Mouse (Mus musculus): ENCODE measurements at regions not wholly inside any gene's neighbourhood (a gene's known extent, or its start where the extent isn't known, plus 50 kb on each side); places are given as distances from the start of the nearest gene placed in this dataset.

DNA sequence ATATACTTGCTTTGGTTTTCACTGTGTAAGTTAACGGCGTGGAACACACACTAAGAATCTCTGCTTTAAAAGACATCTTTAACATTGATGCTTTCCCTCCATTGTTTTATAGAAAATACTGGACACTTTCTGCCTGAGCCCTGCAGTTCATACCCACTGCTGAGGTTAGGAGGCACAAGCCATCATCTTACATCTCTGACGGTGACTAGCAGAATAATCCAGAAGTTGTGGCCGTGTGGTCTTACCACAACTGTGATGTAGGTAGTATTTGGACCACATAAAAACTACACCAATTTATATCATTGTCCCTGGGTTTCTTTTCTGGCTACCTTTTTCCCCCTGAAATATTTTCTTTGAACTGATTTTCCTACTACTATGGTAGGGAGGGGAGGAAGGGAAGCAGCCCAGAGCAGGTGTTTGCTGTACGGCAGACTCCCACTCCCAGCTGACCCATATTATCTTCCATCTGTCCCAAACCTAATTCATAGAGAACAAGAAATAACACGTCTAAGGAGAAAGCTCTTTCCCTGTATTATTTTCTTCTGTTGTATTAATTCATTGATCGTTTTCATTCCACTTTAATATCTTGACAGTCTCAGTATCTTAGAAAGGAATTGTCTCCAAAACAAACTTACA is 180.1 kb upstream of the Atp2b1 start:
- ATAC-seq: no peak
- Histone ChIP-seq H3K36me3 (ENCODE audit: control insufficient read depth, insufficient read depth, low read length) (no peaks in the 10 kb centered on the region), H3K9me3 (ENCODE audit: control insufficient read depth, low read length) (no peaks in the 10 kb centered on the region), H3K4me3 (ENCODE audit: low read length) (no peak overlapping the region), H3K9ac (ENCODE audit: low read depth, low read length) (no peak overlapping the region), H3K27me3 (replicated peaks; ENCODE audit: control insufficient read depth, insufficient read depth, low read length) (no peaks in the 10 kb centered on the region), H3K4me2 (ENCODE audit: low read depth, low read length) (no peak overlapping the region), H3K27ac (ENCODE audit: low read length) (no peak overlapping the region), H3K4me1 (ENCODE audit: control insufficient read depth, insufficient read depth, low read length) (no peaks in the 10 kb centered on the region)
- WGBS: 86% methylated on average over 7 of the region's 7 CpGs

- Histone ChIP-seq H3K4me1 (ENCODE audit: control insufficient read depth, insufficient read depth, low read length) (peaks cover 6% of the 10 kb centered on the region; the same call in 1 of the 2 replicates), H3K4me2 (ENCODE audit: low read depth, low read length) (no peak overlapping the region), H3K27me3 (replicated peaks; ENCODE audit: control insufficient read depth, insufficient read depth, low read length) (no peaks in the 10 kb centered on the region), H3K9ac (ENCODE audit: low read depth, low read length) (no peak overlapping the region), H3K4me3 (ENCODE audit: low read length) (no peak overlapping the region), H3K36me3 (ENCODE audit: control insufficient read depth, insufficient read depth, low read length) (no peaks in the 10 kb centered on the region), H3K9me3 (ENCODE audit: control insufficient read depth, low read length) (no peaks in the 10 kb centered on the region), H3K27ac (ENCODE audit: low read length) (no peak overlapping the region)
- 86% methylated on average over 7 of the region's 7 CpGs for WGBS
- ATAC-seq: no peak
Observed at GRCm38 (mm10) chr10:98740507-98741147, 173.6 kb upstream of the Atp2b1 start.

- no peak overlapping the region for H3K9ac ChIP-seq (ENCODE audit: low read depth, low read length)
- ATAC-seq: no peak
- 44% methylated on average over 5 of the region's 5 CpGs for WGBS
- no peak overlapping the region for H3K4me2 ChIP-seq (ENCODE audit: low read depth, low read length)
- no peaks in the 10 kb centered on the region for H3K27me3 ChIP-seq (replicated peaks; ENCODE audit: control insufficient read depth, insufficient read depth, low read length)
- H3K27ac ChIP-seq (ENCODE audit: low read length): no peak overlapping the region
- no peak overlapping the region for H3K4me3 ChIP-seq (ENCODE audit: low read length)
- H3K36me3 ChIP-seq (ENCODE audit: control insufficient read depth, insufficient read depth, low read length): no peaks in the 10 kb centered on the region
- no peaks in the 10 kb centered on the region for H3K9me3 ChIP-seq (ENCODE audit: control insufficient read depth, low read length)
- H3K4me1 ChIP-seq (ENCODE audit: control insufficient read depth, insufficient read depth, low read length): peaks cover 6% of the 10 kb centered on the region; the same call in 1 of the 2 replicates
Observed at GRCm38 (mm10) chr10:98741398-98741797, 172.8 kb upstream of the Atp2b1 start.

- no peak overlapping the region for H3K9ac ChIP-seq (ENCODE audit: low read depth, low read length)
- ATAC-seq: no peak
- no peaks in the 10 kb centered on the region for H3K9me3 ChIP-seq (ENCODE audit: control insufficient read depth, low read length)
- H3K4me1 ChIP-seq (ENCODE audit: control insufficient read depth, insufficient read depth, low read length): peaks cover 6% of the 10 kb centered on the region; the same call in 1 of the 2 replicates
- WGBS: 75% methylated on average over 16 of the region's 16 CpGs
- no peak overlapping the region for H3K4me2 ChIP-seq (ENCODE audit: low read depth, low read length)
- H3K27me3 ChIP-seq (replicated peaks; ENCODE audit: control insufficient read depth, insufficient read depth, low read length): no peaks in the 10 kb centered on the region
- no peaks in the 10 kb centered on the region for H3K36me3 ChIP-seq (ENCODE audit: control insufficient read depth, insufficient read depth, low read length)
- H3K4me3 ChIP-seq (ENCODE audit: low read length): no peak overlapping the region
- no peak overlapping the region for H3K27ac ChIP-seq (ENCODE audit: low read length)
Observed at GRCm38 (mm10) chr10:98742822-98743605, 171.2 kb upstream of the Atp2b1 start.

GRCm38 (mm10) chr10:98744246-98744645 is 170.0 kb upstream of the Atp2b1 start:
- H3K4me1 ChIP-seq (ENCODE audit: control insufficient read depth, insufficient read depth, low read length): peaks cover 6% of the 10 kb centered on the region; the same call in 1 of the 2 replicates
- H3K27ac ChIP-seq (ENCODE audit: low read length): no peak overlapping the region
- H3K36me3 ChIP-seq (ENCODE audit: control insufficient read depth, insufficient read depth, low read length): no peaks in the 10 kb centered on the region
- no peak overlapping the region for H3K4me3 ChIP-seq (ENCODE audit: low read length)
- H3K4me2 ChIP-seq (ENCODE audit: low read depth, low read length): 0 out of 2 replicates have a peak overlapping the region, but pooled peaks have one; percentile 9
- WGBS: 21% methylated on average over 6 of the region's 6 CpGs
- H3K27me3 ChIP-seq (replicated peaks; ENCODE audit: control insufficient read depth, insufficient read depth, low read length): no peaks in the 10 kb centered on the region
- H3K9me3 ChIP-seq (ENCODE audit: control insufficient read depth, low read length): no peaks in the 10 kb centered on the region
- peak; percentile 77 for ATAC-seq
- no peak overlapping the region for H3K9ac ChIP-seq (ENCODE audit: low read depth, low read length)

DNA sequence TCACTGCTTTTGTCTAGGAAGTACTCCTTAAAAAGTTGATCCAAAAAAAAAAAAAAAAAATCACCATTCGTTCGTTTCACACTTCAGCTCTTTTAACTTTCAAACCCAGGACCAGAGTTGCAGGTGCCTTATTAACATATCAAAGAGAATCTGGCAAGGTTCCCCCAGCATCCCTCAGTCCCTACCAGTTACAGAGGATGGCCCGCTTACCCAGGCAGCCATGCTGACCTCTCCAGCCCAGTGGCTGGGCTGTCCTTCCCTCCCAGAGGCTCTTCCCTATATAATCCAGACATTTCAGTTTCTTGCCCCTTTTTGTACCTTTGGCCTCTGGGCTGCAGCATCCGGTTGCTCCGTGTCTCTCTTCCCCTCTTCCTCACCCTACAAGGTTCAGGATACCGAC is 169.5 kb upstream of the Atp2b1 start:
- H3K27ac ChIP-seq (ENCODE audit: low read length): no peak overlapping the region
- no peak for ATAC-seq

GRCm38 (mm10) chr10:98745409-98745808 is 168.8 kb upstream of the Atp2b1 start:
- Histone ChIP-seq H3K36me3 (ENCODE audit: control insufficient read depth, insufficient read depth, low read length) (no peaks in the 10 kb centered on the region), H3K27ac (ENCODE audit: low read length) (no peak overlapping the region), H3K27me3 (replicated peaks; ENCODE audit: control insufficient read depth, insufficient read depth, low read length) (no peaks in the 10 kb centered on the region), H3K4me2 (ENCODE audit: low read depth, low read length) (no peak overlapping the region), H3K4me3 (ENCODE audit: low read length) (no peak overlapping the region), H3K9ac (ENCODE audit: low read depth, low read length) (no peak overlapping the region), H3K9me3 (ENCODE audit: control insufficient read depth, low read length) (no peaks in the 10 kb centered on the region), H3K4me1 (ENCODE audit: control insufficient read depth, insufficient read depth, low read length) (peaks cover 6% of the 10 kb centered on the region; the same call in 1 of the 2 replicates)
- WGBS: 86% methylated on average over 2 of the region's 2 CpGs
- no peak for ATAC-seq

More for the DNA sequence above, 169.5 kb upstream of the Atp2b1 start:
- Histone ChIP-seq H3K27me3 (replicated peaks; ENCODE audit: control insufficient read depth, insufficient read depth, low read length) (no peaks in the 10 kb centered on the region), H3K4me3 (ENCODE audit: low read length) (no peak overlapping the region), H3K4me2 (ENCODE audit: low read depth, low read length) (no peak overlapping the region), H3K9ac (ENCODE audit: low read depth, low read length) (no peak overlapping the region), H3K36me3 (ENCODE audit: control insufficient read depth, insufficient read depth, low read length) (no peaks in the 10 kb centered on the region), H3K9me3 (ENCODE audit: control insufficient read depth, low read length) (no peaks in the 10 kb centered on the region), H3K4me1 (ENCODE audit: control insufficient read depth, insufficient read depth, low read length) (peaks cover 6% of the 10 kb centered on the region; the same call in 1 of the 2 replicates)
- WGBS: 35% methylated on average over 6 of the region's 6 CpGs

GRCm38 (mm10) chr10:98745861-98746260 is 168.3 kb upstream of the Atp2b1 start:
- no peak overlapping the region for H3K4me2 ChIP-seq (ENCODE audit: low read depth, low read length)
- peaks cover 6% of the 10 kb centered on the region; the same call in 1 of the 2 replicates for H3K4me1 ChIP-seq (ENCODE audit: control insufficient read depth, insufficient read depth, low read length)
- whole genome bisulfite sequencing: 86% methylated on average over 5 of the region's 5 CpGs
- H3K9me3 ChIP-seq (ENCODE audit: control insufficient read depth, low read length): no peaks in the 10 kb centered on the region
- no peak overlapping the region for H3K27ac ChIP-seq (ENCODE audit: low read length)
- no peak overlapping the region for H3K9ac ChIP-seq (ENCODE audit: low read depth, low read length)
- no peak overlapping the region for H3K4me3 ChIP-seq (ENCODE audit: low read length)
- H3K36me3 ChIP-seq (ENCODE audit: control insufficient read depth, insufficient read depth, low read length): no peaks in the 10 kb centered on the region
- no peak for ATAC-seq
- H3K27me3 ChIP-seq (replicated peaks; ENCODE audit: control insufficient read depth, insufficient read depth, low read length): no peaks in the 10 kb centered on the region

- no peak overlapping the region for H3K4me2 ChIP-seq (ENCODE audit: low read depth, low read length)
- H3K4me1 ChIP-seq (ENCODE audit: control insufficient read depth, insufficient read depth, low read length): peaks cover 7% of the 10 kb centered on the region; the same call in 1 of the 2 replicates
- H3K9ac ChIP-seq (ENCODE audit: low read depth, low read length): no peak overlapping the region
- ATAC-seq: no peak
- 36% methylated on average over 3 of the region's 3 CpGs for WGBS
- no peak overlapping the region for H3K27ac ChIP-seq (ENCODE audit: low read length)
- H3K27me3 ChIP-seq (replicated peaks; ENCODE audit: control insufficient read depth, insufficient read depth, low read length): no peaks in the 10 kb centered on the region
- no peaks in the 10 kb centered on the region for H3K9me3 ChIP-seq (ENCODE audit: control insufficient read depth, low read length)
- no peaks in the 10 kb centered on the region for H3K36me3 ChIP-seq (ENCODE audit: control insufficient read depth, insufficient read depth, low read length)
- H3K4me3 ChIP-seq (ENCODE audit: low read length): no peak overlapping the region
Observed at GRCm38 (mm10) chr10:98748856-98749583, 165.2 kb upstream of the Atp2b1 start.

Data from intestine, embryonic 16.5 days (tissue).